8 mouse cellular contexts compared by ENCODE assay signal in the genomic region with DNA sequence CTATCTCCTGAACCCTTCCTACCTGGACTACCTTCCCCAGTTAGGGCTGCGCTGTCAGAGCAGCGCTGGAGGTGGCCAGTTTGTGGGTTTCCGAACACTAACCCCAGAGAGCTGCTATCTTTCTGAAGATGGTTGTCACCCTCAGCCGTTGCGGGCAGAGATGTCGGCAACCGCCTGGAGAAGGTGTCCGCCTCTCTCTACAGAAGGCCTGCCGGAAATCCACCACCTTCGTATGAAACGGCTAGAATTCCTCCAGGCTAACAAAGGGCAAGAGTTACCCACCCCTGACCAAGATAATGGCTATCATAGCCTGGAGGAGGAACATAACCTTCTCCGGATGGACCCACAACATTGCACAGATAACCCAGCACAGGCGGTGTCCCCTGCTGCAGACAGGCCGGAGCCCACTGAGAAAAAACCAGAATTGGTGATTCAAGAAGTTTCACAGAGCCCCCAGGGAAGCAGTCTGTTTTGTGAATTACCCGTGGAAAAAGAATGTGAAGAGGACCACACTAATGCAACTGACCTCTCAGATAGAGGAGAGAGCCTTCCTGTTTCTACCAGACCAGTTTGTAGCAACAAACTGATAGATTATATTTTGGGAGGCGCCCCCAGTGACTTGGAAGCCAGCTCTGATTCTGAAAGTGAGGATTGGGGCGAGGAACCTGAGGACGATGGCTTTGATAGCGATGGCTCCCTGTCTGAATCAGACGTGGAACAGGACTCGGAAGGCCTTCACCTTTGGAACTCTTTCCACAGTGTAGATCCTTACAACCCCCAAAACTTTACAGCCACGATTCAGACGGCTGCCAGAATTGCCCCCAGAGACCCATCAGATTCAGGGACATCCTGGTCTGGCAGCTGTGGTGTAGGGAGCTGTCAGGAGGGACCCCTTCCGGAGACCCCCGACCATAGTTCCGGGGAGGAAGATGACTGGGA. TPM values are rescaled to one million over a fixed set of nuclear protein-coding genes. Genes with fewer than 3 reads are reported as not detected.
A peak's percentile ranks its signal among the peaks of the same experiment; 100 is the strongest.
DNase-seq lines count a peak whose midpoint lies in the region; ATAC-seq and TF ChIP-seq lines count a peak whose summit lies in the region.

No protein-coding gene starts in this region.

- no peaks in the 10 kb centered on the region for H3K27me3 ChIP-seq in kidney, embryonic 14.5 days (ENCODE audit: control insufficient read depth, insufficient read depth, low read length)
- no peaks in the 10 kb centered on the region for H3K27me3 ChIP-seq in heart, embryonic 14.5 days (ENCODE audit: control insufficient read depth, insufficient read depth, low read length)
- H3K27me3 ChIP-seq in liver, adult 2 months (ENCODE audit: control insufficient read depth, insufficient read depth, low read length): no peaks in the 10 kb centered on the region
- no peaks in the 10 kb centered on the region for H3K27me3 ChIP-seq in stomach, embryonic 15.5 days (replicated peaks)

- H3K36me3 ChIP-seq in kidney, embryonic 14.5 days (ENCODE audit: control insufficient read depth, insufficient read depth, low read length): peaks cover 25% of the 10 kb centered on the region
- H3K36me3 ChIP-seq in heart, embryonic 14.5 days (ENCODE audit: control insufficient read depth, insufficient read depth, low read length): peaks cover 35% of the 10 kb centered on the region
- peaks cover 24% of the 10 kb centered on the region for H3K36me3 ChIP-seq in liver, adult 2 months (ENCODE audit: control insufficient read depth, insufficient read depth, low read length)
- H3K36me3 ChIP-seq in stomach, embryonic 15.5 days: peaks cover 15% of the 10 kb centered on the region

- H3K4me2 ChIP-seq in kidney, embryonic 14.5 days (replicated peaks; ENCODE audit: low read depth, low read length): peak overlapping the region; percentile 97
- peak overlapping the region; percentile 99 for H3K4me2 ChIP-seq in heart, embryonic 14.5 days (ENCODE audit: low read length)
- H3K4me2 ChIP-seq in stomach, embryonic 15.5 days: peak overlapping the region; percentile 91

- 10% methylated on average over 26 of the region's 26 CpGs for WGBS in kidney, embryonic 14.5 days
- WGBS in bone marrow, adult 2 months: 1% methylated on average over 26 of the region's 26 CpGs
- WGBS in heart, embryonic 14.5 days: 4% methylated on average over 26 of the region's 26 CpGs
- under 1% methylated on average over 26 of the region's 26 CpGs for WGBS in liver, adult 2 months
- WGBS in stomach, embryonic 15.5 days: 7% methylated on average over 26 of the region's 26 CpGs

- no peak for TF ChIP-seq CTCF in bone marrow, adult 2 months (IDR thresholded peaks at IDR 0.05; ENCODE audit: control insufficient read depth, insufficient read depth, low read length)
- no peak for TF ChIP-seq CTCF in liver, adult 2 months (IDR thresholded peaks at IDR 0.05; ENCODE audit: low read depth, low read length)

- TF ChIP-seq POLR2A in bone marrow, adult 2 months (IDR thresholded peaks at IDR 0.05; ENCODE audit: borderline replicate concordance, control insufficient read depth, low read depth, low read length): no peak
- no peak for TF ChIP-seq POLR2A in liver, adult 2 months (IDR thresholded peaks at IDR 0.05; ENCODE audit: extremely low read depth, insufficient read depth, low read length)

- ATAC-seq in kidney, embryonic 14.5 days (ENCODE audit: low FRiP score, low TSS enrichment): no peak
- ATAC-seq in heart, embryonic 14.5 days (ENCODE audit: insufficient number of reproducible peaks, insufficient read depth, low FRiP score, low read depth): no peak
- ATAC-seq in stomach, embryonic 15.5 days (ENCODE audit: insufficient read depth, low FRiP score, low read depth): no peak

- H3K9ac ChIP-seq in kidney, embryonic 14.5 days (ENCODE audit: low read depth, low read length): peak overlapping the region; percentile 97
- peak overlapping the region; percentile 98 for H3K9ac ChIP-seq in heart, embryonic 14.5 days (ENCODE audit: low read length)
- H3K9ac ChIP-seq in liver, adult 2 months (ENCODE audit: low read depth, low read length): peak overlapping the region; percentile 96
- H3K9ac ChIP-seq in stomach, embryonic 15.5 days: peak overlapping the region; percentile 89

- DNase-seq in kidney, postnatal 14 days: no peak
- DNase-seq in liver, adult 2 months (ENCODE audit: extremely low read depth, low read depth, low spot score): peak; percentile 57
- DNase-seq in frontal cortex, postnatal 36 days (ENCODE audit: low spot score in 2 of 2): no peak
- no peak for DNase-seq in frontal cortex, postnatal 10 days (ENCODE audit: low spot score in 2 of 2)

- H3K4me3 ChIP-seq in kidney, embryonic 14.5 days (ENCODE audit: low read length): peak overlapping the region; percentile 96
- H3K4me3 ChIP-seq in bone marrow, adult 2 months (replicated peaks; ENCODE audit: control insufficient read depth, low read depth, low read length): peak overlapping the region; percentile 88
- H3K4me3 ChIP-seq in heart, embryonic 14.5 days (ENCODE audit: control insufficient read depth in 1 of 2, insufficient read depth in 1 of 2, low read depth in 1 of 2, low read length in 2 of 2): peak overlapping the region; percentile 87 to 92
- H3K4me3 ChIP-seq in liver, adult 2 months (ENCODE audit: insufficient read depth, low read depth, low read length): peak overlapping the region; percentile 91
- H3K4me3 ChIP-seq in stomach, embryonic 15.5 days (replicated peaks): peak overlapping the region; percentile 84

- no peaks in the 10 kb centered on the region for H3K9me3 ChIP-seq in kidney, embryonic 14.5 days (ENCODE audit: control insufficient read depth, low read length)
- no peaks in the 10 kb centered on the region for H3K9me3 ChIP-seq in heart, embryonic 14.5 days (ENCODE audit: control insufficient read depth, low read length)
- no peaks in the 10 kb centered on the region for H3K9me3 ChIP-seq in stomach, embryonic 15.5 days

- H3K79me2 ChIP-seq in liver, adult 2 months (ENCODE audit: control insufficient read depth, insufficient read depth, low read length): peaks cover 33% of the 10 kb centered on the region; the same call in 1 of the 2 replicates

- no peak overlapping the region; the same call in 1 of the 2 replicates for H3K27ac ChIP-seq in kidney, embryonic 14.5 days (ENCODE audit: low read depth, low read length)
- H3K27ac ChIP-seq in bone marrow, adult 2 months (ENCODE audit: control insufficient read depth, insufficient read depth, low read depth, low read length, poor library complexity): peak overlapping the region; percentile 97
- H3K27ac ChIP-seq in heart, embryonic 14.5 days (replicated peaks in 1 of 2; ENCODE audit: control insufficient read depth in 1 of 2, insufficient read depth in 1 of 2, low read depth in 2 of 2, low read length in 2 of 2): peak overlapping the region; percentile 97 to 98
- peak overlapping the region; percentile 94 for H3K27ac ChIP-seq in liver, adult 2 months (replicated peaks; ENCODE audit: insufficient read depth, low read depth, low read length)
- peak overlapping the region; percentile 97; the same call in 1 of the 2 replicates for H3K27ac ChIP-seq in stomach, embryonic 15.5 days

- peaks cover 19% of the 10 kb centered on the region for H3K4me1 ChIP-seq in kidney, embryonic 14.5 days (ENCODE audit: control insufficient read depth, insufficient read depth, low read length)
- no peaks in the 10 kb centered on the region; the same call in 1 of the 2 replicates for H3K4me1 ChIP-seq in bone marrow, adult 2 months (ENCODE audit: control insufficient read depth, insufficient read depth, low read length)
- peaks cover 3 to 25% of the 10 kb centered on the region in 2 experiments for H3K4me1 ChIP-seq in heart, embryonic 14.5 days (ENCODE audit: control insufficient read depth in 2 of 2, insufficient read depth in 2 of 2, low read length in 2 of 2)
- peaks cover 19% of the 10 kb centered on the region for H3K4me1 ChIP-seq in liver, adult 2 months (ENCODE audit: control insufficient read depth, insufficient read depth, low read length)
- H3K4me1 ChIP-seq in stomach, embryonic 15.5 days: peaks cover 15% of the 10 kb centered on the region

RNA-seq across cellular contexts. Expression of gene Ppp1r15b, which starts 1.7 kb away (rescaled TPM):
- 17.9 and 49.4 TPM in 2 replicates for polyA plus RNA-seq in kidney, embryonic 14.5 days (2014; fragmentation: Nextera tagmentation; extraction: Ambion mirVana)
- polyA plus RNA-seq in bone marrow, adult 2 months (2011; ENCODE audit: insufficient read depth, insufficient read length, low replicate concordance, missing spikeins): 51.2 and 59.4 TPM in 2 replicates
- polyA plus RNA-seq in heart, embryonic 14.5 days (2014; fragmentation: Nextera tagmentation; extraction: Ambion mirVana): 24.5 and 24.6 TPM in 2 replicates
- total RNA-seq in liver, adult 2 months (2014; rRNA removed): 43.3 and 48.6 TPM in 2 replicates
- polyA plus RNA-seq in liver, adult 2 months (2012; rRNA removed): 24.0 and 24.8 TPM in 2 replicates
- polyA plus RNA-seq in stomach, embryonic 15.5 days (2015; fragmentation: Nextera tagmentation; extraction: Ambion mirVana): 39.3 and 47.8 TPM in 2 replicates

RNA-seq across cellular contexts. Expression of gene Plekha6, which starts 31.4 kb away (rescaled TPM):
- 3.3 and 6.1 TPM in 2 replicates for polyA plus RNA-seq in kidney, embryonic 14.5 days (2014; fragmentation: Nextera tagmentation; extraction: Ambion mirVana)
- polyA plus RNA-seq in bone marrow, adult 2 months (2011; ENCODE audit: insufficient read depth, insufficient read length, low replicate concordance, missing spikeins): 0.84 and 2.1 TPM in 2 replicates
- polyA plus RNA-seq in heart, embryonic 14.5 days (2014; fragmentation: Nextera tagmentation; extraction: Ambion mirVana): 12.4 and 16.5 TPM in 2 replicates
- 20.5 and 22.8 TPM in 2 replicates for total RNA-seq in liver, adult 2 months (2014; rRNA removed)
- polyA plus RNA-seq in liver, adult 2 months (2012; rRNA removed): 29.0 and 37.2 TPM in 2 replicates
- polyA plus RNA-seq in stomach, embryonic 15.5 days (2015; fragmentation: Nextera tagmentation; extraction: Ambion mirVana): 16.5 and 17.4 TPM in 2 replicates
